Mouse (Mus musculus) 3134 (cell line): Measurements from ENCODE around the gene Tsr3.
"Not testable (repeated sequence)": the region's sequence is repeated elsewhere in the genome, so short reads cannot be mapped to it uniquely, and the experiment has no call there.

Experiments
- DNase-seq: peaks from one replicate; pipeline ENCODE4 v3.0.0-alpha.2; 2011; ENCODE audit warnings: low spot score; ENCODE audit not compliant: insufficient read length; ENCODE audit errors: extremely low read depth

The Tsr3 gene

DNA sequence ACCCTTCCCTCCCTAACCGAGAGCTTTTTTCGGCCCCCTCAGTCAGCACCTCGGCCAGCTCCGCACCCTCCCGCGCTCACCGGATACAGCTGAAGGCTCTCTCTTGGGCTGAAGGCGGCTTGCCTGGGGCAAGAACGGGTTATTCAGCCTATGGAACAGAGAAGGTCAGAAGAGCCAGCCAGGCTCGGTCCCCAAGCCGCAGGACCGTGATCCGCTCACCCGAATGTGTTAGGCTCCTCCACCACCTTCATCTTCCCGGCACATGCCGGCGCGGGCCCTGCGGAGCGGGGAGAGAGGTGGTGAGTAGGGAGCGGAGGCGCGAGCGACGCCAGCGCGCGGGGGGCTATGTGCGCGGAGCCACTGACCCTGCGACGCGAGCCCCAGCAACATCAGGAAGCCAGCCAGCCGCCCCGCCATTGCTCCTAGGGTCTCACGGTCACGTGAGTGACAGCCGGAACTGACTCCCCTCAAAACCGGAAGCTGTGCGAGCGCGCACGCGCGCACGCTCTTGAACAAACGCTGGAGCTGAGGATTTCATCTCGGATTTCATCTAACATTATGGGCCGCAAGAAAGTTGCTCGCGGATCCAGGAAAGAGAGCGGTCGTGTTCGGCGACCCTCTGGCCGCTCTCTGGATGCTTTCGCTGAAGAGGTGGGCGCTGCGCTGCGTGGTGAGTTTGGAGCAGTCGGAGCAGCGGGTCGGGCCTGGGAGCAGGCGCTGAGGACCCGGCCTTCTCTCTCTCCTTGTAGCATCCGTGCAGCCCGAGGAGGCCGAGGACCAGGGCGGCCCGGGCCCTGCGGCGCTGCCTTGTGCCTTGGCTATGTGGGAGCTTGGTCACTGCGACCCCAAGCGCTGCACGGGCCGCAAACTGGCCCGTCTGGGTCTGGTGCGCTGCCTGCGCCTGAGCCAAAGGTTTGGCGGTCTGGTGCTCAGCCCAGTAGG lies at the start of gene Tsr3, which contains the start of gene Gnptg:
Gene Tsr3, plus strand, starts transcription at position 476 of the 942 bp plus-strand sequence.
Gene Gnptg, minus strand, starts transcription at position 430 of the 942 bp plus-strand sequence.
- DNase-seq = peak; percentile 86

DNA sequence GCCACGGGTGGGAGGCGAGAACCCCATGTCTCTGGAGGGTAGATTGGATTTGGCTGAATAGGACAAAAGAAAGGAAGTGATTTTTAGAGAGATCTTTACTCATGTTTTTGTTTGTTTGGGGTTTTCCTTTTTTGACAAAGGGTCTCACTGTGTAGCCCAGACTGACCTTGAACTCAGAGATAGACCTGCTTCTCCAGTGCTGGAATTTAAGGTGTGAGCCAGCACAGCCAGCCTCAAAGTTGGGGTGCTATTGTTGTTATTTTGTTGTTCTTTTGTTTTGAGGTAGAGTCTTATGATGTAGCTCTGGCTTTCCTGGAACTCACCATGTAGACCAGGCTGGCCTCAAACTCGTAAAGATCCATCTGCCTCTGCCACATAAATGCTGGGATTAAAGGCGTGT lies 37.6 kb upstream of the Tsr3 start:
- DNase-seq = no peak

DNA sequence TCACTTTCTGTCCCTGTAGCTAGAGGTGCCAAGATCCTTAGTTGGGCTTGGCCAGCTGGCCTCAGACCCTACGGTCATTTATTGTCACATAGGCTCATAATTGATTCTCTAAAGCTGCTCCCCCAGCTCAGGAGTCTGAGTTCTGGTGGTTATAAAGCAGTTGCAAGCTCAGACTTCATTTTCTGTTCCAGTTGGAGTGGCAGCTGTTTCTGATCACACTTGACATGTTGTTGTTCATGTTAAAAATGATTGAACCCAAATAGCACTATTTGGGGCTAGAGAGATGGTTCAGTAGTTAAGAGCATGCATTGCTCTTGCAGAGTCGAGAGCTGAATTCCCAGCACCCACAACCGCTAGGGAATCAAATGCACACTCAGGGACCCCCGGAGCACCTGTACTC lies 30.0 kb upstream of the Tsr3 start:
- no peak for DNase-seq

GRCm38 (mm10) chr17:25210680-25211466 lies 29.1 kb upstream of the Tsr3 start:
- peak; percentile 63 for DNase-seq

- peak; percentile 64 for DNase-seq
These were observed 28.3 kb upstream of the Tsr3 start for GRCm38 (mm10) chr17:25211705-25212104.

DNA sequence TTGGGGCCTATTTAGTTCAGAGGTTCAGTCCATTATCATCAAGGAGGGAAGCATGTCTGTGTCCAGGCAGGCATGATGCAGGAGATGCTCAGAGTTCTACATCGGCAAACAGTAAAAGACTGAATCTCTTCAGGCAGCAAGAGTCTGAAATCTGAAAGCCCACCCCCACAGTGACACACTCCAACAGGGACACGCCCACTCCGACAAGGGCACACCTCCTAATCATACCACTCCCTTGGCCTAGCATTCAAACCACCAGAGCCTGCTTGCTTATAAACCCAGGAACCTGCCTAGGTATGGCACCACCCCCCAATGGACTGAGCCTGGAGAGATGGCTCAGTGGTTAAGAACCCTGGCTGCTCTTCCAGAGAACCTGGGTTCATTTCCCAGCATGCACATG lies 24.5 kb upstream of the Tsr3 start:
- DNase-seq = no peak

DNA sequence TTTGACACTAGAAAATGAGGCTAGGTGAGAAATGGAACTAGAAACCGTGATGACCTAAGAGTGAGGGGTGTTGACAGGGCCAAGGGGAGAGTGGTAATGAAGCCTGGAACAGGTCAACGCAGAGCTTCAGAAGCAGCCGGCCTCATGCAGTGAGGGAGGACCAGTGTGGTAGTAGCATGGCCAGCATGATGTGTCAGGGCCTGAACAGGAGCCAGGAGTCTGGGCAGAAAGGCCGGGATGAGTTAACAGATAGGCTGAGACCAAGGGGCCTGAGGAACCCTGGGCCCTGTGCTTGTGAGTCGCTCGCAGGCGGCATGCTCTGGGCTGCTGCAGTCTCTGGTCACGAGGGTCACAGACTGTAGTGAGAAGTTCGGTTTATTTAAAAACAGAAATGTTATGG lies 21.0 kb upstream of the Tsr3 start:
- no peak for DNase-seq

GRCm38 (mm10) chr17:25219492-25220295 lies 20.3 kb upstream of the Tsr3 start:
- DNase-seq = no peak

DNA sequence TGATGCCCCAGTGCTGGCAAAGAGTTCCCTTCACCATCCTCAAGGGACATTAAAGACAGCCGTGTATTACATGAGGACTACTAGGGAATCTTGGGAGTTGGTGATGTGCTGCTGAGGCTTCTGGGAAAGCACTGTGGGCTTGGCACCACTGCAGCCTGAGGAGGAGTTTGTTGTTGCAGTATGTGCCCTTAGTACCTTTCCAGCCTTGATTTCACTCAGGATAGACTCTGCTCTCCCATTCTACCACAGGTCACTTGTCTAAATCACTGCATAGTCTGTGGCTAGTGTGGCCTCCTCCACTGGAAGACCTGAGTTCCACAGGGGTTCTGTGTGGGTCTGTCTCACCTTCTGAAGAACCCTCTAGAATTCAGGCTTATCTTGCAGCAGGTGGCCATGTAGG lies 19.2 kb upstream of the Tsr3 start:
- DNase-seq = no peak

GRCm38 (mm10) chr17:25221821-25222503 lies 18.0 kb upstream of the Tsr3 start:
- DNase-seq = peak; percentile 62

GRCm38 (mm10) chr17:25222504-25222940 lies 17.4 kb upstream of the Tsr3 start:
- peak; percentile 67 for DNase-seq

DNA sequence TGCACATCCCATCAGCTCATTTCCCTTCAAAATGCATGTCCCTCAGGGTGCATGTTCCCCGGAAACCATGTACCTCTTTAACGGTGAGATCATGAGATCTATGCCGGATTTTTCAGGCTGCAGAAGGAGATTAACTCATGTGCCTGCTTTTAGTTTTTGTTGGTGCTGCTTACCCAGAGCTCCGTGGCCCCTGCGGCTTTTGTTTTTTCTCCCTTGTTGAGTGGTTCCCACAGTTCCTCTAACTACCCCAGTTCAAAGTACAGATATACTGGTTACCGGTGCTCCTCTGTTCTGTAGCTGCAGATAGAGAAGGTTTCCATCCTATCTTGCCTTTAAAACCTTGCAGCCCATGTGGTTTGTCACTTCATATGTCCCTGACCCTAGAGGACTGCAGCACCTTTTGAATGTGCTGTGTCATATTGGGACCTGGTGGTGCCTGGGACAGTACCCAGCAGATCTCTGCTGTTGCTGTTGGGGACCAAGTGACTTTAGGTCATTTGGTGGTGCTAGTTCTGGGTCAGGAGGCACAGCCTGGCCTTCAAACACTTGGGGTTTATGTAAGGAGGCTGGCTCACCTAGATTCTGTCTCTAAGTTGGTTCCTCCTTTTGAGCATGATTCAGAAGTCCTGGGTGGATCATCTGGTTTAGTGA lies 16.9 kb upstream of the Tsr3 start:
- DNase-seq = no peak

DNA sequence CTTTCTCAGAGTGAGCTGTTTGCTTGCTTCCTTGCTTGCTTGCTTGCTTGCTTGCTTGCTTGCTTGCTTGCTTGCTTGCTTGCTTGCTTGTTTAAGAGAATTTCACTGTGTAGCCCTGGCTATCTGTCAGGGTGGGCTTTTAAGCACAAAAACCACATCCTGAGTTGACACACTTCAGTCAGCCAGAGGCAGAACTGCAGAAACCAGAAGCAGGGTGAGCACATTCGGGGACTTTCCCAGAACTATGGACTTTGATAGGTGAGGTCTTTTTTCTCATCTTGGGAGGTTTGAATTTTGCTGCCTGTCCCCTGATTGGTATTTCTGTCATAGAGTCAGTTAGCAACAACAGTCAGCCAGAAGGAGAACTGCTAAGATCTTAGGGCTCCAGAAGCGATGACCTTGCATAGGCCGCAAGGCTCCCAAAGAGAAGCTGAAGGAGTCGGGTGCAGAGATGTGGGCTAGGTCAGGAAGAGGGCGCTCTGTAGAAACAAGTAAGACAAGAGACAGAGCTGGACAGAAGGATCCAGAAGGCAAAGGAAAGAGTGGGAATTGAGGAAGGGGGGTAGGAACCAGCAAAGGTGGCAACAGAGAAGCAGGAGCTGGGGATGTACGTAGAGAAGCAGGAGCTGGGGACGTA lies 15.3 kb upstream of the Tsr3 start:
- no peak for DNase-seq

DNA sequence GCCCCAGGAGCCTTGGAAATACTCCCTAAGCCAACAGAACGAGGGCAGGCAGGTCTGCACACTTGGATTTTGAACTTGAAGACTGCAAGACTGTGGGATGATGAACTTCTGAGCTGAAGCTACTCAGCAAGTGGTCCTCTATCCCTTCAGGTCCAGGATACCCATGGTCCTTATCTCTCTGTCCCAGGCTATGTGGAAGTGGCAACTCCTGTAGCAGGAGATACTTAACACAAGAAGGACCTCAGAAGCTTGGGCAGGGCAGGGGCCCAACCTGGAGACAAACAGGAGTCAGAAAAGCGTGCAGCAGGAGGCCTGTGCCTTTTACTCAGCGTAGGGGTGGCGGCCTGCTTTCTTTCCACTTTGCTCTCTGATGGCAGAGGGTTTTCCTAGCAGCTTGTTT lies 14.3 kb upstream of the Tsr3 start:
- no peak for DNase-seq

- no peak for DNase-seq
These were observed 12.0 kb upstream of the Tsr3 start for GRCm38 (mm10) chr17:25227991-25228390.

- not testable (repeated sequence) for DNase-seq
These were observed 9.8 kb upstream of the Tsr3 start for GRCm38 (mm10) chr17:25230014-25230655.

DNA sequence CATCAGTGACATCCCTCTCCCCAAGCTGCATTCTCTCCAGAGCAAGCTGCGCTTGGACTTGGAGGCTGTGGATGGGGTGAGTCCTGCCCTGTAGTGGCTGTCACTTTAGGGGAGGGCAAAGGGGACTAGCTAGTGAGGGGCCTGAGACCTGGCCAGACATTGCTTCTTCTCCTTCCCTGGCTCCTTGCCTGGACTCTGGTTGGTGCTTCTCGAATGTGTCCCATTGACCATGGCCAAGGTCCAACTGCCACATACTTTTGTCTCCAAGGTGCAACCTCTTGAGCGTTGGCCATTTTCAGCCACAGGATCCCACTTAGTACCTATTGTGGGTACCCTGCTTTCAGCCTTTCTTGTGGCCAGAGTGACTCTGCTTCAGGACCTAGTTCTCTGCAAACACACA lies 9.3 kb upstream of the Tsr3 start:
- no peak for DNase-seq

DNA sequence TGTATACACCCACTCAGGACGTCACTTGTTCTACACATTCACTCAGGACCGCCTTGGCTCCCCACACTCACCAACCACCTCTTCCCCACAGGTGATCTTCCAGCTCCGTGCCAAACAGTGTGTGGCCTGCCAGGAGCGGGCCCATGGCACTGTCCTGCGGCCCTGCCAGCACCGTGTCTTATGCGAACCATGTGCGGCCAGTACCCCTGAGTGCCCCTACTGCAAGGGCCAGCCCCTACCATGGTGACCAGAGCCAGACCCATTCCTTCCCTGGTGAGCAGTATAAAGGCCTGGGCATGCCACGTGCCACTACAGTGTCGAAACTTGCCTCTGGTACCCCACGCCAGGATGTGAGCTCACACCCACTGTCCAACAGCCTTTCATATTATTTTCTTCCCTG lies 8.3 kb upstream of the Tsr3 start:
- not testable (repeated sequence) for DNase-seq

DNA sequence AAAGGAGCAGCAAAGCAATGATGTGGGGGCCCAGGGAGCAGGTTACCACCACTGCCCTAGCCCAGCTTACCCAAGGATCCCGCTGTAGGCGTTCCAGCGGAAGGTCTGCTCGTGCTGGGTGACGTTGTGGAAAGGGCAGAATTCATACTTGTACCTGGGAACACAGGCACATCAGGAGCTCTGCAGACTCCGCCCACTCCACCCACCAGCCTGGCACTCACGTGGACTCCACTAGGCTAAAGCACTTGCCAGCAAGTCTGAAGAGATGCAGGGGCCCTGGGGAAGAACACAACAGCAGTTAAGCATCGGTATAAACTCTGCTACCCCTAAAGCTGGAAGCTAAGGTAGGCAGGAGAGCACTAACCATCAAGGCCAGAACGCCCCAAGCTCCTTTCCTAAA lies 4.3 kb upstream of the Tsr3 start:
- no peak for DNase-seq
